Mouse (Mus musculus): Measurements from ENCODE around the gene Ap2b1.

DNA sequence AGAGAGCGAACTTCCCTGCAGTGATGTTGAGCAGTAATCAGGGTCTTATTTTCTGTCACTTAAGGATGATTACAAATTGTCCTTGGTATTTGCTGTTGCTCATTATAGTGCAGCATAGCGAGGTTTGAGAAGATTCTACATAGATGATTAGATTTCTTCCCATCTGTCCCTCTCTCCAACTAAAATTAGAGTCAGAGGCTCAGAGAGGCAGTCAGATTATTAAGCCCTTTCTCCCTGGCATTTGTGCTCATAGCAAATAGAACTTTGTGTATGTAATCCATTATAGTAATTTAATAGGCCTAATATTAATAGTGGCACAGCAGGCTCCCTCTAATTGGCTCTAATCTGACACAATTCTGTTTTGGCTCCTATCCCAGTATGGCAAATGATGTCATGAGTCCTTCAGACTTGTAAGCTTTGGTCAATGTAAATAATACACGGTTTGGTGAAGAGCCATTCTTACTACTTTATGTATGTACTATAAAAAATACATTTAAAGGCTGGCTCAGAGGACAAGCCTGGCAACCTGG lies 43.0 kb downstream of the Ap2b1 start:
- TF ChIP-seq CTCF (IDR thresholded peaks at IDR 0.05; ENCODE audit: low read depth) = no peak
- no peak for TF ChIP-seq EP300 (IDR thresholded peaks at IDR 0.05; ENCODE audit: low read depth)

Data from liver, embryonic 14.5 days (tissue).